Mouse (Mus musculus) lung, adult 2 months (tissue): ENCODE results near the gene Col9a1.

Experiments used
- CTCF ChIP-seq: fragments of 200-500 bp; IDR thresholded peaks from 2 replicates; pipeline ENCODE4 v1.5.1; 2011; ENCODE audit warnings: mild to moderate bottlenecking, low read length, control low read depth; ENCODE audit not compliant: insufficient read depth
- POLR2A ChIP-seq: fragments of 200-500 bp; IDR thresholded peaks from 2 replicates; pipeline ENCODE4 v1.6.1; 2011; ENCODE audit warnings: low read depth, mild to moderate bottlenecking, control low read depth, low read length, borderline replicate concordance; ENCODE audit errors: extremely low read depth

- TF ChIP-seq POLR2A (no peak), CTCF (no peak)
Observed at GRCm38 (mm10) chr1:24186964-24187363, 9.6 kb downstream of the Col9a1 start.
